Mouse (Mus musculus) stomach, postnatal 0 days (tissue): ENCODE data around the gene Ext2. TPM values are rescaled to one million over a fixed set of nuclear protein-coding genes. Genes with fewer than 3 reads are reported as not detected.

Source experiments
- ATAC-seq: fragments of 200-750 bp; cut with Nextera tagmentation; 2 replicates; pipeline ENCODE4 v1.8.0; 2017; ENCODE audit not compliant: low FRiP score, low TSS enrichment
- DNase-seq: peaks from one replicate; pipeline ENCODE4 v3.0.0-alpha.2; 2016; ENCODE audit warnings: low spot score
- H3K27ac ChIP-seq: fragments of 300-500 bp; sonication (generic); replicated peaks from 2 replicates; pipeline ENCODE4 v1.5.1; 2014; ENCODE audit warnings: mild to moderate bottlenecking, control low read depth
- H3K27me3 ChIP-seq: fragments of 300-500 bp; sonication (generic); 2 replicates; pipeline ENCODE4 v1.6.1; 2014; ENCODE audit warnings: low read length; ENCODE audit not compliant: control insufficient read depth, insufficient read depth
- H3K36me3 ChIP-seq: fragments of 300-500 bp; sonication (generic); 2 replicates; pipeline ENCODE4 v1.6.1; 2014; ENCODE audit warnings: low read length, mixed read lengths; ENCODE audit not compliant: control insufficient read depth, insufficient read depth
- H3K4me1 ChIP-seq: fragments of 300-500 bp; sonication (generic); replicated peaks from 2 replicates; pipeline ENCODE4 v1.6.1; 2014; ENCODE audit warnings: antibody characterized with exemption; ENCODE audit not compliant: control insufficient read depth, insufficient read depth
- H3K4me2 ChIP-seq: fragments of 300-500 bp; sonication (generic); replicated peaks from 2 replicates; pipeline ENCODE4 v1.6.1; 2014; ENCODE audit warnings: low read depth, mild to moderate bottlenecking, control low read depth, moderate library complexity
- H3K4me3 ChIP-seq: fragments of 300-500 bp; sonication (generic); 2 replicates; pipeline ENCODE4 v1.5.1; 2014; ENCODE audit warnings: low read depth, low read length, control low read depth
- H3K9ac ChIP-seq: fragments of 300-500 bp; sonication (generic); 2 replicates; pipeline ENCODE4 v1.6.1; 2014; ENCODE audit warnings: mild to moderate bottlenecking, low read length, control low read depth, mixed read lengths
- H3K9me3 ChIP-seq: fragments of 300-500 bp; sonication (generic); 2 replicates; pipeline ENCODE4 v1.6.1; 2016; ENCODE audit warnings: low read length; ENCODE audit not compliant: control insufficient read depth
- CTCF ChIP-seq: IDR thresholded peaks from 2 replicates; pipeline ENCODE4 v1.5.1; 2016; ENCODE audit warnings: antibody characterized with exemption, low read depth, mild to moderate bottlenecking, moderate library complexity
- EP300 ChIP-seq: optimal IDR thresholded peaks from 2 replicates; pipeline ENCODE3; 2016; ENCODE audit warnings: antibody characterized with exemption
- WGBS: fragments of 180-500 bp; shearing (Covaris S2); extraction: QIAGEN DNeasy Blood & Tissue Kit; methylation state at CpG from one replicate; pipeline ENCODE4 v1.1.7; 2014; 5-methylcytosine and 5-hydroxymethylcytosine counted together
- polyA plus RNA-seq: library from polyadenylated mRNA; unstranded; fragments of >200 nt; fragmentation: Nextera tagmentation; extraction: Ambion mirVana; gene quantifications from 2 replicates; pipeline ENCODE4 v1.2.1, GENCODE M21; 2015

Ext2 gene
- polyA plus RNA-seq, 1 experiment from 2014 or later, result 51.2 TPM

DNA sequence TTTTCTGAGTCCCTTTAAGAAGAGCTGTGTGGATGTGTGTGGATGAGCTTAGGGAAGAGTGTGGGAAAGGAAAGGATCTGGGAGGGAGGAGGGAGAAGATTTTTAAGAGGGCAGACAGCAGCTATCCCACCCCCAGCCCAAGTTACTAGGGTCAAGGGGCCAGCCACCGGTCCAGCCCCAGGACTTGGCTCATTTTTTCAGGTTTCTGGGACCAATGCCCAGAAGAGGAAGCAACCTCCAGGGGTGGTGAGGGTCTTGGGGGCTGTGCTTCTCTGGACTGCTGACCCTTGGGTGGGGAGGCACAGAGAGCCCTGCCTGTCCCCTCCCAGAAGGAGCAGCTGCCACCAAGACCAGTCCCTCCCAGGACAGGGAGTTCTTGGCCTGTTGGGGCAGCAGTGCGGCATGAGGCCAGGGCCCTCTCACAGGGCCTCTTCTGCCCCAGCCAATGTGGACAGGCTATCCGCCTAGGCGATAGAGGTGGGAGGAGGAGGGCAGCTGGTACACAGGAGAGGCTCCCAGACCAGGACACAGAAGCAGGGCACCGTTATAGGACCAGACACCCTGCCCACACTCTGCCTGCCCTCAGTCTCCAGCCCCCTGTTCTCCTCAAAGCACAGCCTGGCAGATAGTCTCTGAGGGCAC, 203.0 kb downstream of the Ext2 start:
- ATAC-seq (no peak), DNase-seq (no peak)
- Histone ChIP-seq H3K27me3 (peaks cover 6% of the 10 kb centered on the region; the same call in 1 of the 2 replicates), H3K9me3 (no peaks in the 10 kb centered on the region), H3K4me1 (no peaks in the 10 kb centered on the region), H3K4me3 (no peak overlapping the region), H3K4me2 (no peak overlapping the region), H3K9ac (no peak overlapping the region), H3K27ac (no peak overlapping the region), H3K36me3 (no peaks in the 10 kb centered on the region)
- WGBS, result 49% methylated on average over 5 of the region's 5 CpGs
- TF ChIP-seq CTCF (0 out of 2 replicates have a peak, but pooled peaks have one; percentile 2), EP300 (no peak)

DNA sequence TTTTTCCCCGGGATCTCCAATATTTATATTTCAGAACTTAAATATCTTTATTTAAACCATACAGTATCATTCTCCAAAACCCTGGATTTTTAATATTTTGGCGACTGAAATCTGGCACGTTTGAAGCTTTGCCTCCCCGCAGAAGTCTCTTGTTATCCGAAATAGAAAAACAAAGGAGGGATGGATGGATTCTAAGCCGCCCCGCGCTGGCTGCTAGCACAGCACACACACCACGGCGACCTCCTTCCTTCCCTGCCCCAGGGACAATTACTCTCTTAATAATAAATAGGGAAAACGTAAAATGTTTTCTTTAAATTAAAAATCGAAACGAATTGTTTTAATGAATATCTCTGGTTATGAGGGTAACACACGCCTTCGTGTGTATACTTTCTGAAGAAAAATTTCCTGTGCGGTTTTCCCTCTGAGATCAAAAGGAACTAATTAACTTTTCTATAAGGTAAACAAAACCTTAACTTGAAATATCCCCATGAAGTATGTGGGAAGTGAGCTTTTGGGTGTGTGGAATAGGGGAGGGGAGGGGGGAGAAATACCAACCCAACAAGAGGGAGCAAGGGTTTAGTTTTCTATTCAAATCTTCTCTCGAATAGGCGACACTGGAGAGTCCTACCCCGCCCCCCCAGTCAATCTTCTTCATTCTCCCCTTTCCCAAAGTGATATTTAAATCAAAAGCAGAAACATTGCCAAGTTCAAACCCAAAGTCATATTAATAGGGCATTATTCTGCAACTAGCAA, 203.7 kb downstream of the Ext2 start:
- H3K4me1 ChIP-seq, result no peaks in the 10 kb centered on the region
- H3K4me2 ChIP-seq, result no peak overlapping the region
- no peak overlapping the region for H3K4me3 ChIP-seq
- no peak for TF ChIP-seq EP300
- no peak for TF ChIP-seq CTCF
- no peak overlapping the region for H3K9ac ChIP-seq
- 37% methylated on average over 19 of the region's 19 CpGs for WGBS
- DNase-seq (no peak), ATAC-seq (no peak)
- H3K27ac ChIP-seq, result no peak overlapping the region
- H3K27me3 ChIP-seq, result peaks cover 6% of the 10 kb centered on the region; the same call in 1 of the 2 replicates
- H3K9me3 ChIP-seq, result no peaks in the 10 kb centered on the region
- no peaks in the 10 kb centered on the region for H3K36me3 ChIP-seq

GRCm38 (mm10) chr2:93615845-93616689, 206.3 kb downstream of the Ext2 start:
- Histone ChIP-seq H3K9ac (no peak overlapping the region), H3K9me3 (no peaks in the 10 kb centered on the region), H3K4me2 (no peak overlapping the region), H3K36me3 (no peaks in the 10 kb centered on the region), H3K27ac (no peak overlapping the region), H3K4me1 (no peaks in the 10 kb centered on the region), H3K27me3 (peaks cover 6% of the 10 kb centered on the region; the same call in 1 of the 2 replicates), H3K4me3 (no peak overlapping the region)
- TF ChIP-seq EP300, result no peak
- no peak for TF ChIP-seq CTCF
- ATAC-seq, result no peak
- DNase-seq, result no peak
- WGBS, result 73% methylated on average over 27 of the region's 27 CpGs

DNA sequence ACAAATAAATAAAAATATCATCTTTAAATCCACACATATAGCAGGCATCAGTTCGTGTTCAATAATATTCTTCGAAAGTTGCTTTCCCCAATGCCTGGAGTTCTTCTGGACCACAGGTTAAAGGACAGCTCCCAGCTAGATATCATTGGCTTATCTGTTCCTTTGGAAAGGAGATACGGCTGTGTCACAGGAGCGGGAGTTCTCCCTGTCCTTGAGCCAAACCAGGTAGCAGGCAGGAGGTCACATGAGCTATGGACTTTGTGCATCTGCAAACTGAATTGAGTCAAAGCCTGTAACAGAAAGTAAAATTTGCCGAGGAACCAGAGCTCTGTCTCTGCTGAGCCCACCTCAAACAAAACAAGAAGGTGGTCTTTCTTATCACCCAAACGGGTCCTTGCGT, 209.3 kb downstream of the Ext2 start:
- H3K27me3 ChIP-seq, result peaks cover 6% of the 10 kb centered on the region; the same call in 1 of the 2 replicates
- DNase-seq, result no peak
- H3K4me3 ChIP-seq, result no peak overlapping the region
- H3K9ac ChIP-seq, result no peak overlapping the region
- no peak for TF ChIP-seq EP300
- no peak for TF ChIP-seq CTCF
- no peak for ATAC-seq
- 76% methylated on average over 7 of the region's 7 CpGs for WGBS
- no peaks in the 10 kb centered on the region for H3K36me3 ChIP-seq
- no peaks in the 10 kb centered on the region for H3K4me1 ChIP-seq
- no peak overlapping the region for H3K4me2 ChIP-seq
- no peaks in the 10 kb centered on the region for H3K9me3 ChIP-seq
- no peak overlapping the region for H3K27ac ChIP-seq

Other genes with a start within 250 kb of the Ext2 start
- gene Alx4, start 180.2 kb downstream of the Ext2 start, polyA plus RNA-seq, result 0.05 and 0.06 TPM in 2 replicates
- 4.7 and 5.0 TPM in 2 replicates for gene Accs, start 27.4 kb upstream of the Ext2 start, polyA plus RNA-seq
- gene Accsl, start 46.6 kb upstream of the Ext2 start, polyA plus RNA-seq, result not detected in 2 replicates
- 70.7 and 82.0 TPM in 2 replicates for gene Gm13889, start 134.6 kb upstream of the Ext2 start, polyA plus RNA-seq
- gene Gm27027, start 173.8 kb upstream of the Ext2 start, polyA plus RNA-seq, result not detected in 2 replicates
- gene Alkbh3, start 188.2 kb upstream of the Ext2 start, polyA plus RNA-seq, result 46.2 and 50.4 TPM in 2 replicates